Mouse (Mus musculus) stomach, postnatal 0 days (tissue): ENCODE data around the gene Mrm2. TPM values are rescaled to one million over a fixed set of nuclear protein-coding genes. Genes with fewer than 3 reads are reported as not detected.

Experiments
- ATAC-seq: fragments of 200-750 bp; cut with Nextera tagmentation; 2 replicates; pipeline ENCODE4 v1.8.0; 2017; ENCODE audit not compliant: low FRiP score, low TSS enrichment
- DNase-seq: peaks from one replicate; pipeline ENCODE4 v3.0.0-alpha.2; 2016; ENCODE audit warnings: low spot score
- H3K27ac ChIP-seq: fragments of 300-500 bp; sonication (generic); replicated peaks from 2 replicates; pipeline ENCODE4 v1.5.1; 2014; ENCODE audit warnings: mild to moderate bottlenecking, control low read depth
- H3K27me3 ChIP-seq: fragments of 300-500 bp; sonication (generic); 2 replicates; pipeline ENCODE4 v1.6.1; 2014; ENCODE audit warnings: low read length; ENCODE audit not compliant: control insufficient read depth, insufficient read depth
- H3K36me3 ChIP-seq: fragments of 300-500 bp; sonication (generic); 2 replicates; pipeline ENCODE4 v1.6.1; 2014; ENCODE audit warnings: low read length, mixed read lengths; ENCODE audit not compliant: control insufficient read depth, insufficient read depth
- H3K4me1 ChIP-seq: fragments of 300-500 bp; sonication (generic); replicated peaks from 2 replicates; pipeline ENCODE4 v1.6.1; 2014; ENCODE audit warnings: antibody characterized with exemption; ENCODE audit not compliant: control insufficient read depth, insufficient read depth
- H3K4me2 ChIP-seq: fragments of 300-500 bp; sonication (generic); replicated peaks from 2 replicates; pipeline ENCODE4 v1.6.1; 2014; ENCODE audit warnings: low read depth, mild to moderate bottlenecking, control low read depth, moderate library complexity
- H3K4me3 ChIP-seq: fragments of 300-500 bp; sonication (generic); 2 replicates; pipeline ENCODE4 v1.5.1; 2014; ENCODE audit warnings: low read depth, low read length, control low read depth
- H3K9ac ChIP-seq: fragments of 300-500 bp; sonication (generic); 2 replicates; pipeline ENCODE4 v1.6.1; 2014; ENCODE audit warnings: mild to moderate bottlenecking, low read length, control low read depth, mixed read lengths
- H3K9me3 ChIP-seq: fragments of 300-500 bp; sonication (generic); 2 replicates; pipeline ENCODE4 v1.6.1; 2016; ENCODE audit warnings: low read length; ENCODE audit not compliant: control insufficient read depth
- CTCF ChIP-seq: IDR thresholded peaks from 2 replicates; pipeline ENCODE4 v1.5.1; 2016; ENCODE audit warnings: antibody characterized with exemption, low read depth, mild to moderate bottlenecking, moderate library complexity
- EP300 ChIP-seq: optimal IDR thresholded peaks from 2 replicates; pipeline ENCODE3; 2016; ENCODE audit warnings: antibody characterized with exemption
- WGBS: fragments of 180-500 bp; shearing (Covaris S2); extraction: QIAGEN DNeasy Blood & Tissue Kit; methylation state at CpG from one replicate; pipeline ENCODE4 v1.1.7; 2014; 5-methylcytosine and 5-hydroxymethylcytosine counted together
- polyA plus RNA-seq: library from polyadenylated mRNA; unstranded; fragments of >200 nt; fragmentation: Nextera tagmentation; extraction: Ambion mirVana; gene quantifications from 2 replicates; pipeline ENCODE4 v1.2.1, GENCODE M21; 2015

Mrm2 gene
- polyA plus RNA-seq, 1 experiment from 2014 or later = 11.4 TPM

DNA sequence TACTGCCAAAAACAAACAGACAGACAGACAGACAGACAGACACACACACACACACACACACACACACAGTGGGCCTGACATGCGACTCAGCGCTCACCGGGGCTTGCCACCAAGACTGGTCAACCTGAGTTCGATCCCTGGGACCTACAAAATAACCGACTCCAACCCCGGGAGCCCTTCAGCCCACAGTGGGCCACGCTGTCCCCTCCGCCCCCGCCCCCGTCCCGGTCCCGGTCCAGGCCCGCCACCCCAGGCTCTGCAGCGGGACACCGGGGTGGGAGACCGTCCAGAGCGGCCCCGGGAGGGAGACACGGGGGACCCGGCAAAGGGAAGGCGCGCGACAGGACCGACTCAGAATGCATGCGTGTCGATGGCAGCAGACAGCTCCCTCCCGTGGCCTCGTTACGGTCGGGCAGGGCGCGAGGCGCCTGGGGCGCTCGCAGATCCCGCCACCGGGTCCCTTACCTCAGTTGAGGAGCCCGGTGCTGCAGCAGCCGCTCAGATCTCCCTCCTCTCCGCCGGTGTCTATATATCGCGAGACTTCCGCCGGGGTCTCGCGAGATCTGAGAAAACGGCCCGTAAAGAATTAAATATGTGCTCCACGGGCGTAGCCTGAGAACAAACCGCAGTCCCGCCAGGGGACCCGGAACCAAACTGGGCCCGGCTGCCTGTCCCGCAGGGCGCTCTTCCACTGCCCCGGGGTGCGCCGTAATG, 10.5 kb downstream of the Mrm2 start, which contains the start of the genes Mad1l1 and Nudt1:
Gene Mad1l1 (minus strand): TSS at position 511 of the 714 bp plus-strand sequence.
Gene Nudt1 (plus strand): TSS at position 615 of the 714 bp plus-strand sequence.
- Histone ChIP-seq H3K36me3 (no peaks in the 10 kb centered on the region), H3K4me3 (peak within 1 kb of the TSS; percentile 78), H3K27ac (peak within 1 kb of the TSS; percentile 90), H3K9me3 (no peaks in the 10 kb centered on the region), H3K4me1 (peaks cover 3% of the 10 kb centered on the region; the same call in 1 of the 2 replicates), H3K27me3 (no peaks in the 10 kb centered on the region), H3K4me2 (peak within 1 kb of the TSS; percentile 95), H3K9ac (peak within 1 kb of the TSS; percentile 97)
- DNase-seq (peak; percentile 94), ATAC-seq (peak; percentile 95)
- WGBS = under 1% methylated on average over 58 of the region's 60 CpGs
- TF ChIP-seq EP300 (peak; percentile 100), CTCF (peak; percentile 49; the same call in 1 of the 2 replicates)

DNA sequence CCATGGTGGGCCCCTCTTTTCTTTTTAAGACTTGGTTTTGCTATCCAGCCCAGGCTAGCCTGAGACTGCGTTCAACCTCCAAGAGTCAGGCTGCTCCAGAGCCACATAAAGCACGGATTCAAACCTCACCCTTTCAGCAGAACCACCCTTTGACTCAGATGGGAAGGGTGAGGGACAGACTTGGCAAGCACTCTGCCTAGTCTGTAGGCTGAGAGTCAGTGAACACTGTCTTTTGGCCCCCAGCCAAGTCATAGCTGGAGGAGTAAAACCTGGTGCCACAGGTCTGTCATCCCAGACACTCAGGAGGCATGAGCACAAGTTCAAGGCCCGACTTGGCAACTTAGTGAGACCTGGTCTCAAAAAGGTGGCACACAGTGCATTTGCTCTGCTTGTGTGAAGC, 15.0 kb downstream of the Mrm2 start:
- DNase-seq = no peak
- peaks cover 3% of the 10 kb centered on the region; the same call in 1 of the 2 replicates for H3K4me1 ChIP-seq
- no peaks in the 10 kb centered on the region for H3K27me3 ChIP-seq
- ATAC-seq = no peak
- no peak overlapping the region for H3K4me2 ChIP-seq
- H3K27ac ChIP-seq = no peak overlapping the region
- H3K36me3 ChIP-seq = peaks cover 9% of the 10 kb centered on the region; the same call in 1 of the 2 replicates
- H3K9ac ChIP-seq = no peak overlapping the region
- 69% methylated on average over 3 of the region's 3 CpGs for WGBS
- no peak overlapping the region for H3K4me3 ChIP-seq
- TF ChIP-seq CTCF (no peak), EP300 (no peak)
- H3K9me3 ChIP-seq = no peaks in the 10 kb centered on the region

DNA sequence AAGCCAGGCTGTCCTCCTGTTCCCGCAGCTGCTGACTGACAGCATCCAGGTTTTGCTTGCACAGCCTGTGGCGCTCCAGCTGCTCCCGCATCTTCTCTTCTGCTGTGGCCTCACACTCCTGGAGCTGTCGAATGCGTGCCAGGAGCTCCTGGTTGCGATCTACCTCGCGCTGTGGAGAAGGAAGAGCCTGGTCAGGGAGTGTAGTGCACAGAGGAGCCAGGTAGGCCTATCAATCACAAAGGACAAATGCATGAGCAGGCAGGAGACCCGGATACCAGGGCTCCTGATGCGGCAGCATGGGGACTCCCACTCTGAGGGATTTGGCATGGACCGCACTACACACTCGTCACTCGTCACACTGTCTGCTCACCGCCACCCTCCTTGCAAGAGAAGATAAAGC, 24.1 kb downstream of the Mrm2 start:
- Histone ChIP-seq H3K4me3 (no peak overlapping the region), H3K27ac (no peak overlapping the region), H3K27me3 (no peaks in the 10 kb centered on the region), H3K9ac (no peak overlapping the region), H3K36me3 (peaks cover 23% of the 10 kb centered on the region), H3K9me3 (no peaks in the 10 kb centered on the region), H3K4me1 (no peaks in the 10 kb centered on the region), H3K4me2 (no peak overlapping the region)
- ATAC-seq (no peak), DNase-seq (no peak)
- 91% methylated on average over 14 of the region's 14 CpGs for WGBS
- TF ChIP-seq CTCF (no peak), EP300 (no peak)

DNA sequence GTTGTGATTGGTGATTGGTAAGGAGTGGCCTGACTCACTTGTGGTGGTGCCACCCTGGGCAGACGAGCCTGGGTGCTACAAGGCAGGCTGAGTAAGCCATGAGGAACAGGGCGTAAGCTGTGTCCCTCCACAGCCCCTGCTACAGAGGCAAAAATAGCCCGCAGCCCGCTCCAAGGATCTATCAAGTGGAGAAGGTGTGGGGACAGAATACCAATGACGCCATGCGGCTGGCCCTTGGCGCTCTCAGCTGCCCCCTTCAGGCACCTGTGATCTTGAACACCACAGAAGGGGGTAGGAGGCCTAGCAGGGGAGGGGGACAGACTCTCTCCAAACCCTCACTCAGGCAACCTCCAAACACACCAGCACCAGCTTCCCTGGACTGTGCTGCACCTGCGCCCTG, 25.7 kb downstream of the Mrm2 start:
- Histone ChIP-seq H3K9ac (no peak overlapping the region), H3K9me3 (no peaks in the 10 kb centered on the region), H3K27me3 (no peaks in the 10 kb centered on the region), H3K4me3 (no peak overlapping the region), H3K36me3 (peaks cover 28% of the 10 kb centered on the region), H3K27ac (no peak overlapping the region), H3K4me2 (no peak overlapping the region), H3K4me1 (no peaks in the 10 kb centered on the region)
- ATAC-seq = no peak
- DNase-seq = no peak
- 89% methylated on average over 8 of the region's 8 CpGs for WGBS
- TF ChIP-seq EP300 = no peak

DNA sequence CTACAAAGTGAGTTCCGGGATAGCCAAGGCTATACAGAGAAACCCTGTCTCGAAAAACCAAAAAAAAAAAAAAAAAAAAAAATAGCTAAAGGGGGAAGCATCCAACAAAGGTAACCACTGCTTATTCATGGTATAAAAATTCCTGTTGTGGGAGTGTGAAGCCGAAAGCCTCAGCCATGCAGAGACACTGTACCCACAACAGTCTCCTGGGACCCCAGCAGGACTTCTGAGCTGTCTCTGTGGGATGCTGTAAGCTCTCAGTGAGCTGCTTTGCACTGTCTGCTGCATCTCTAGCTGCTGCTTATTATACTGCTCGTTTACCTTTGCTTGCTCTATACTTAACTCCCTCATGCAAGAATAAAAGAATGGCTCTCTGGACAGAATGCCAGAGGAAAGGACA, 33.4 kb downstream of the Mrm2 start:
- Histone ChIP-seq H3K4me3 (no peak overlapping the region), H3K36me3 (peaks cover 21% of the 10 kb centered on the region)
- ATAC-seq = no peak

DNA sequence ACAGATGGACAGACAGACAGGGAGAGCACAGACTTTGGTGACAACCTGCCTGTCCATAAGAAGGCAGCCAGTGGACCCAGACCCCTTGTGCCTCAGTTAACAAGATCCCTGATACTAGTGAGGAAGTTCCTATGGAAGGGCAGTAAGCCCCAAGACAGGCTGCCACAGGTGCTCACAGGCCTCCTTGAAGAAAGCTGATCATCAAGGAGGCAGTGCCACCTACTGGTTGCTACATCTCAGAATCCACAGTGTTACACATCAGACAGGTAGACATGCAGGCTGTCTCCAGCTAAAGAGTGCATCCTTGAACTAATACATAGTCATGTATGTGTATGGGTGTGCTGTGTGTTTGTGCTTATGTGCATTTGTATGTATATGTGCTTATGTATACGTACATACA, 39.5 kb downstream of the Mrm2 start:
- Histone ChIP-seq H3K9ac (no peak overlapping the region), H3K27me3 (no peaks in the 10 kb centered on the region), H3K27ac (no peak overlapping the region), H3K4me1 (no peaks in the 10 kb centered on the region), H3K4me3 (no peak overlapping the region), H3K4me2 (no peak overlapping the region), H3K36me3 (peaks cover 8% of the 10 kb centered on the region; the same call in 1 of the 2 replicates), H3K9me3 (no peaks in the 10 kb centered on the region)
- 76% methylated on average over 1 of the region's 1 CpGs for WGBS
- ATAC-seq = no peak
- DNase-seq = peak; percentile 71
- peak; percentile 91 for TF ChIP-seq CTCF
- TF ChIP-seq EP300 = no peak

More for the DNA sequence above, 33.4 kb downstream of the Mrm2 start:
- H3K27ac ChIP-seq = no peak overlapping the region
- TF ChIP-seq EP300 (no peak), CTCF (no peak)
- H3K9ac ChIP-seq = no peak overlapping the region
- no peaks in the 10 kb centered on the region for H3K4me1 ChIP-seq
- 92% methylated on average over 4 of the region's 4 CpGs for WGBS
- H3K27me3 ChIP-seq = no peaks in the 10 kb centered on the region
- DNase-seq = no peak
- H3K4me2 ChIP-seq = no peak overlapping the region
- H3K9me3 ChIP-seq = no peaks in the 10 kb centered on the region
